Mouse (Mus musculus): ENCODE measurements at regions not wholly inside any gene's neighbourhood (a gene's known extent, or its start where the extent isn't known, plus 50 kb on each side); places are given as distances from the start of the nearest gene placed in this dataset.

- no peak for ATAC-seq (ENCODE audit: insufficient read depth)
- H3K4me1 ChIP-seq (ENCODE audit: insufficient read depth), result no peaks in the 10 kb centered on the region
- no peak overlapping the region for H3K27ac ChIP-seq (ENCODE audit: low read depth)
- peaks cover 3% of the 10 kb centered on the region; the same call in 1 of the 2 replicates for H3K9me3 ChIP-seq (ENCODE audit: low read depth, low read length)
- no peak overlapping the region for H3K4me3 ChIP-seq (ENCODE audit: low read depth, low read length)
- WGBS, result 11% methylated on average over 6 of the region's 6 CpGs
- peak; percentile 99 for TF ChIP-seq CTCF (IDR thresholded peaks at IDR 0.05; ENCODE audit: low read depth)
- no peaks in the 10 kb centered on the region for H3K36me3 ChIP-seq (ENCODE audit: insufficient read depth)
- H3K9ac ChIP-seq, result no peak overlapping the region
- H3K4me2 ChIP-seq, result no peak overlapping the region
- peak; percentile 98 for DNase-seq
- no peaks in the 10 kb centered on the region for H3K27me3 ChIP-seq (ENCODE audit: insufficient read depth, low read length)
Measured at GRCm38 (mm10) chr10:99615779-99616178, 143.7 kb downstream of the Csl start.

- 69% methylated on average over 3 of the region's 3 CpGs for WGBS
- no peak for ATAC-seq (ENCODE audit: insufficient read depth)
Measured at GRCm38 (mm10) chr10:99617623-99618022, 141.8 kb downstream of the Csl start.

GRCm38 (mm10) chr10:99619421-99620151 lies 139.9 kb downstream of the Csl start:
- ATAC-seq (ENCODE audit: insufficient read depth) (peak; percentile 80), DNase-seq (peak; percentile 96)
- H3K27ac ChIP-seq (ENCODE audit: low read depth), result no peak overlapping the region
- peak overlapping the region; percentile 18 for H3K4me3 ChIP-seq (ENCODE audit: low read depth, low read length)
- H3K4me1 ChIP-seq (ENCODE audit: insufficient read depth), result no peaks in the 10 kb centered on the region
- WGBS, result 41% methylated on average over 18 of the region's 18 CpGs
- no peaks in the 10 kb centered on the region for H3K9me3 ChIP-seq (ENCODE audit: low read depth, low read length)
- H3K9ac ChIP-seq, result no peak overlapping the region
- H3K4me2 ChIP-seq, result peak overlapping the region; percentile 58
- TF ChIP-seq CTCF (IDR thresholded peaks at IDR 0.05; ENCODE audit: low read depth), result peak; percentile 92
- no peaks in the 10 kb centered on the region for H3K27me3 ChIP-seq (ENCODE audit: insufficient read depth, low read length)
- no peaks in the 10 kb centered on the region for H3K36me3 ChIP-seq (ENCODE audit: insufficient read depth)

More at GRCm38 (mm10) chr10:99617623-99618022, 141.8 kb downstream of the Csl start:
- Histone ChIP-seq H3K27ac (ENCODE audit: low read depth) (no peak overlapping the region), H3K9me3 (ENCODE audit: low read depth, low read length) (peaks cover 3% of the 10 kb centered on the region; the same call in 1 of the 2 replicates), H3K4me1 (ENCODE audit: insufficient read depth) (no peaks in the 10 kb centered on the region), H3K4me2 (no peak overlapping the region), H3K27me3 (ENCODE audit: insufficient read depth, low read length) (no peaks in the 10 kb centered on the region), H3K36me3 (ENCODE audit: insufficient read depth) (no peaks in the 10 kb centered on the region), H3K4me3 (ENCODE audit: low read depth, low read length) (no peak overlapping the region), H3K9ac (no peak overlapping the region)
- TF ChIP-seq CTCF (IDR thresholded peaks at IDR 0.05; ENCODE audit: low read depth), result no peak
- DNase-seq, result no peak

GRCm38 (mm10) chr10:99620489-99620888 lies 139.0 kb downstream of the Csl start:
- Histone ChIP-seq H3K27me3 (ENCODE audit: insufficient read depth, low read length) (no peaks in the 10 kb centered on the region), H3K4me3 (ENCODE audit: low read depth, low read length) (no peak overlapping the region), H3K9ac (no peak overlapping the region), H3K36me3 (ENCODE audit: insufficient read depth) (no peaks in the 10 kb centered on the region), H3K4me1 (ENCODE audit: insufficient read depth) (no peaks in the 10 kb centered on the region), H3K9me3 (ENCODE audit: low read depth, low read length) (no peaks in the 10 kb centered on the region), H3K27ac (ENCODE audit: low read depth) (no peak overlapping the region), H3K4me2 (no peak overlapping the region)
- TF ChIP-seq CTCF (IDR thresholded peaks at IDR 0.05; ENCODE audit: low read depth), result no peak
- 0 out of 2 replicates have a peak, but pooled peaks have one; percentile 14 for ATAC-seq (ENCODE audit: insufficient read depth)
- WGBS, result 82% methylated on average over 7 of the region's 7 CpGs
- no peak for DNase-seq

GRCm38 (mm10) chr10:99627355-99627754 lies 132.1 kb downstream of the Csl start:
- Histone ChIP-seq H3K9ac (no peak overlapping the region), H3K27ac (ENCODE audit: low read depth) (peak overlapping the region; percentile 59), H3K4me1 (ENCODE audit: insufficient read depth) (no peaks in the 10 kb centered on the region), H3K9me3 (ENCODE audit: low read depth, low read length) (no peaks in the 10 kb centered on the region), H3K4me3 (ENCODE audit: low read depth, low read length) (no peak overlapping the region), H3K4me2 (no peak overlapping the region), H3K27me3 (ENCODE audit: insufficient read depth, low read length) (no peaks in the 10 kb centered on the region), H3K36me3 (ENCODE audit: insufficient read depth) (no peaks in the 10 kb centered on the region)
- peak; percentile 52; the same call in 1 of the 2 replicates for ATAC-seq (ENCODE audit: insufficient read depth)
- WGBS, result 38% methylated on average over 6 of the region's 6 CpGs
- TF ChIP-seq CTCF (IDR thresholded peaks at IDR 0.05; ENCODE audit: low read depth), result no peak
- peak; percentile 53 for DNase-seq

GRCm38 (mm10) chr10:99632250-99632985 lies 127.0 kb downstream of the Csl start:
- Histone ChIP-seq H3K4me2 (no peak overlapping the region), H3K27me3 (ENCODE audit: insufficient read depth, low read length) (no peaks in the 10 kb centered on the region), H3K4me3 (ENCODE audit: low read depth, low read length) (no peak overlapping the region), H3K9me3 (ENCODE audit: low read depth, low read length) (no peaks in the 10 kb centered on the region), H3K9ac (no peak overlapping the region), H3K36me3 (ENCODE audit: insufficient read depth) (no peaks in the 10 kb centered on the region), H3K27ac (ENCODE audit: low read depth) (no peak overlapping the region), H3K4me1 (ENCODE audit: insufficient read depth) (no peaks in the 10 kb centered on the region)
- TF ChIP-seq CTCF (IDR thresholded peaks at IDR 0.05; ENCODE audit: low read depth), result no peak
- DNase-seq (no peak), ATAC-seq (ENCODE audit: insufficient read depth) (no peak)
- WGBS, result 72% methylated on average over 6 of the region's 6 CpGs

GRCm38 (mm10) chr10:99635796-99636195 lies 123.7 kb downstream of the Csl start:
- DNase-seq, result no peak
- Histone ChIP-seq H3K4me3 (ENCODE audit: low read depth, low read length) (no peak overlapping the region), H3K4me2 (no peak overlapping the region), H3K4me1 (ENCODE audit: insufficient read depth) (peaks cover 3% of the 10 kb centered on the region; the same call in 1 of the 2 replicates), H3K9ac (no peak overlapping the region), H3K9me3 (ENCODE audit: low read depth, low read length) (no peaks in the 10 kb centered on the region), H3K36me3 (ENCODE audit: insufficient read depth) (no peaks in the 10 kb centered on the region), H3K27ac (ENCODE audit: low read depth) (no peak overlapping the region), H3K27me3 (ENCODE audit: insufficient read depth, low read length) (no peaks in the 10 kb centered on the region)
- 86% methylated on average over 4 of the region's 4 CpGs for WGBS
- ATAC-seq (ENCODE audit: insufficient read depth), result no peak
- no peak for TF ChIP-seq CTCF (IDR thresholded peaks at IDR 0.05; ENCODE audit: low read depth)

Measured in lung, embryonic 14.5 days (tissue).